Mouse (Mus musculus) Muller cell, postnatal 12 days (primary cell): ENCODE results near the gene Pcgf3.
A peak's percentile ranks its signal among the peaks of the same experiment; 100 is the strongest.

Source experiments
- DNase-seq: peaks from one replicate; pipeline ENCODE4 v3.0.0-alpha.2; 2015; ENCODE audit errors: inconsistent ontology term

Gene Pcgf3

GRCm38 (mm10) chr5:108461082-108462065 is at the start of gene Pcgf3:
Pcgf3 (plus strand) TSS chr5:108461232.
- peak; percentile 96 for DNase-seq

- no peak for DNase-seq
Observed at GRCm38 (mm10) chr5:108414711-108415110, 46.3 kb upstream of the Pcgf3 start.

GRCm38 (mm10) chr5:108422741-108423140 is 38.3 kb upstream of the Pcgf3 start:
- no peak for DNase-seq

- no peak for DNase-seq
Observed at GRCm38 (mm10) chr5:108423427-108423826, 37.6 kb upstream of the Pcgf3 start.

GRCm38 (mm10) chr5:108427186-108427585 is 33.8 kb upstream of the Pcgf3 start:
- peak; percentile 33 for DNase-seq

GRCm38 (mm10) chr5:108431196-108431595 is 29.8 kb upstream of the Pcgf3 start:
- DNase-seq, result no peak

GRCm38 (mm10) chr5:108433804-108434587 is 27.0 kb upstream of the Pcgf3 start, which contains the start of gene Atp5k:
Atp5k (minus strand) TSS chr5:108434448.
- peak; percentile 84 for DNase-seq

- DNase-seq, result no peak
Observed at GRCm38 (mm10) chr5:108436101-108436500, 24.9 kb upstream of the Pcgf3 start.

GRCm38 (mm10) chr5:108446973-108447372 is 14.1 kb upstream of the Pcgf3 start:
- DNase-seq, result no peak

- DNase-seq, result no peak
Observed at GRCm38 (mm10) chr5:108447857-108448256, 13.2 kb upstream of the Pcgf3 start.

GRCm38 (mm10) chr5:108448785-108449668 is 12.0 kb upstream of the Pcgf3 start, which contains the start of gene Mfsd7a:
Mfsd7a (minus strand) TSS chr5:108448891.
- peak; percentile 73 for DNase-seq

GRCm38 (mm10) chr5:108450837-108451540 is 10.0 kb upstream of the Pcgf3 start:
- DNase-seq, result no peak

GRCm38 (mm10) chr5:108451611-108452010 is 9.4 kb upstream of the Pcgf3 start:
- DNase-seq, result no peak

- DNase-seq, result no peak
Observed at GRCm38 (mm10) chr5:108452422-108452821, 8.6 kb upstream of the Pcgf3 start.

GRCm38 (mm10) chr5:108454094-108454493 is 6.9 kb upstream of the Pcgf3 start:
- DNase-seq, result no peak

GRCm38 (mm10) chr5:108458706-108459105 is 2.3 kb upstream of the Pcgf3 start:
- DNase-seq, result no peak

GRCm38 (mm10) chr5:108460461-108460860 is 571 bp upstream of the Pcgf3 start:
- DNase-seq, result no peak

GRCm38 (mm10) chr5:108462446-108462845 is 1.4 kb downstream of the Pcgf3 start:
- DNase-seq, result no peak

GRCm38 (mm10) chr5:108465131-108465891 is 4.3 kb downstream of the Pcgf3 start:
- DNase-seq, result no peak

GRCm38 (mm10) chr5:108466647-108467046 is 5.6 kb downstream of the Pcgf3 start:
- DNase-seq, result no peak
